Mouse (Mus musculus) erythroblast, embryonic 14.5 days (primary cell): ENCODE results near the gene Zscan2. TPM values are rescaled to one million over a fixed set of nuclear protein-coding genes. Genes with fewer than 3 reads are reported as not detected.

Source experiments
- H3K27me3 ChIP-seq: 2 replicates; pipeline ENCODE4 v1.6.1; 2012; ENCODE audit warnings: inconsistent platforms; ENCODE audit not compliant: control insufficient read depth
- H3K36me3 ChIP-seq: 2 replicates; pipeline ENCODE4 v1.6.1; 2012; ENCODE audit warnings: mild to moderate bottlenecking, inconsistent platforms; ENCODE audit not compliant: control insufficient read depth
- H3K4me1 ChIP-seq: 2 replicates; pipeline ENCODE4 v1.6.1; 2012; ENCODE audit warnings: inconsistent platforms; ENCODE audit not compliant: control insufficient read depth
- H3K4me3 ChIP-seq: replicated peaks from 2 replicates; pipeline ENCODE3; 2012; ENCODE audit warnings: moderate library complexity, mild to moderate bottlenecking, inconsistent platforms
- H3K9me3 ChIP-seq: 2 replicates; pipeline ENCODE4 v1.6.1; 2012; ENCODE audit warnings: low read length, inconsistent platforms, mixed read lengths; ENCODE audit not compliant: control insufficient read depth
- GATA1 ChIP-seq: IDR thresholded peaks from 2 replicates; pipeline ENCODE4 v1.6.1; 2012; ENCODE audit warnings: low read length, inconsistent platforms, mixed read lengths
- TAL1 ChIP-seq: IDR thresholded peaks from 3 replicates; pipeline ENCODE4 v1.6.1; 2012; ENCODE audit warnings: low read length, inconsistent platforms, mixed read lengths
- polyA plus RNA-seq: library from polyadenylated mRNA; stranded (reverse); fragments of >175 nt; gene quantifications from 2 replicates; pipeline ENCODE4 v1.2.3, GENCODE M21; 2012

Zscan2 gene
- polyA plus RNA-seq, 1 experiment = 0.02 TPM

- peaks cover 47% of the 10 kb centered on the region for H3K4me1 ChIP-seq
- H3K4me3 ChIP-seq = peak overlapping the region; percentile 82
- TF ChIP-seq GATA1 (no peak), TAL1 (no peak)
- H3K36me3 ChIP-seq = peaks cover 40% of the 10 kb centered on the region
- H3K9me3 ChIP-seq = no peaks in the 10 kb centered on the region
- no peaks in the 10 kb centered on the region for H3K27me3 ChIP-seq
Measured at GRCm38 (mm10) chr7:80901541-80902274, 41.0 kb downstream of the Zscan2 start.

GRCm38 (mm10) chr7:80903625-80904422, 43.1 kb downstream of the Zscan2 start:
- TF ChIP-seq TAL1 (no peak), GATA1 (no peak)
- Histone ChIP-seq H3K4me3 (no peak overlapping the region), H3K27me3 (no peaks in the 10 kb centered on the region), H3K4me1 (peaks cover 43% of the 10 kb centered on the region), H3K36me3 (peaks cover 32% of the 10 kb centered on the region), H3K9me3 (no peaks in the 10 kb centered on the region)

GRCm38 (mm10) chr7:80904921-80905515, 44.3 kb downstream of the Zscan2 start, which contains the start of gene Nmb:
Gene Nmb (minus strand): TSS chr7:80905076.
- Histone ChIP-seq H3K36me3 (peaks cover 31% of the 10 kb centered on the region), H3K27me3 (no peaks in the 10 kb centered on the region), H3K4me3 (peak within 1 kb of the TSS; percentile 59), H3K9me3 (no peaks in the 10 kb centered on the region), H3K4me1 (peaks cover 38% of the 10 kb centered on the region)
- TF ChIP-seq TAL1 (no peak), GATA1 (no peak)

- no peaks in the 10 kb centered on the region for H3K27me3 ChIP-seq
- H3K36me3 ChIP-seq = peaks cover 71% of the 10 kb centered on the region
Measured at GRCm38 (mm10) chr7:80911053-80911452, 50.3 kb downstream of the Zscan2 start.

GRCm38 (mm10) chr7:80912496-80912895, 51.8 kb downstream of the Zscan2 start:
- Histone ChIP-seq H3K36me3 (peaks cover 72% of the 10 kb centered on the region), H3K4me1 (no peaks in the 10 kb centered on the region), H3K4me3 (no peak overlapping the region), H3K27me3 (no peaks in the 10 kb centered on the region), H3K9me3 (no peaks in the 10 kb centered on the region)
- no peak for TF ChIP-seq GATA1
- TF ChIP-seq TAL1 = no peak

More at GRCm38 (mm10) chr7:80911053-80911452, 50.3 kb downstream of the Zscan2 start:
- Histone ChIP-seq H3K4me3 (no peak overlapping the region), H3K9me3 (no peaks in the 10 kb centered on the region), H3K4me1 (no peaks in the 10 kb centered on the region)
- TF ChIP-seq TAL1 (no peak), GATA1 (no peak)

GRCm38 (mm10) chr7:80917916-80918465, 57.3 kb downstream of the Zscan2 start:
- TF ChIP-seq GATA1 = no peak
- no peak for TF ChIP-seq TAL1
- Histone ChIP-seq H3K4me1 (peaks cover 11% of the 10 kb centered on the region), H3K9me3 (no peaks in the 10 kb centered on the region), H3K27me3 (no peaks in the 10 kb centered on the region), H3K36me3 (peaks cover 90% of the 10 kb centered on the region), H3K4me3 (no peak overlapping the region)

GRCm38 (mm10) chr7:80918982-80919646, 58.4 kb downstream of the Zscan2 start:
- no peaks in the 10 kb centered on the region for H3K27me3 ChIP-seq
- no peaks in the 10 kb centered on the region for H3K9me3 ChIP-seq
- H3K36me3 ChIP-seq = peaks cover 88% of the 10 kb centered on the region
- no peak for TF ChIP-seq TAL1
- no peak for TF ChIP-seq GATA1
- H3K4me3 ChIP-seq = no peak overlapping the region
- peaks cover 11% of the 10 kb centered on the region for H3K4me1 ChIP-seq

- Histone ChIP-seq H3K4me3 (no peak overlapping the region), H3K4me1 (peaks cover 11% of the 10 kb centered on the region), H3K9me3 (no peaks in the 10 kb centered on the region), H3K36me3 (peaks cover 88% of the 10 kb centered on the region), H3K27me3 (no peaks in the 10 kb centered on the region)
- TF ChIP-seq GATA1 (no peak), TAL1 (no peak)
Measured at GRCm38 (mm10) chr7:80919647-80920008, 58.9 kb downstream of the Zscan2 start.

- peaks cover 11% of the 10 kb centered on the region for H3K4me1 ChIP-seq
- no peaks in the 10 kb centered on the region for H3K9me3 ChIP-seq
- H3K27me3 ChIP-seq = no peaks in the 10 kb centered on the region
- peaks cover 82% of the 10 kb centered on the region for H3K36me3 ChIP-seq
- TF ChIP-seq GATA1 (no peak), TAL1 (no peak)
- H3K4me3 ChIP-seq = no peak overlapping the region
Measured at GRCm38 (mm10) chr7:80923165-80923564, 62.4 kb downstream of the Zscan2 start.

Other genes with a start within 250 kb of the Zscan2 start
- 0.72 and 0.78 TPM in 2 replicates for gene Crtc3, start 172.0 kb upstream of the Zscan2 start, polyA plus RNA-seq
- 0.11 and 0.15 TPM in 2 replicates for gene Iqgap1, start 34.9 kb upstream of the Zscan2 start, polyA plus RNA-seq
- 0.39 and 0.69 TPM in 2 replicates for gene Wdr73, start 40.3 kb downstream of the Zscan2 start, polyA plus RNA-seq
- 0.28 TPM in 1 of 2 replicates, not detected in the other for gene Nmb, start 44.2 kb downstream of the Zscan2 start, polyA plus RNA-seq
- 0.23 and 0.24 TPM in 2 replicates for gene Sec11a, start 86.9 kb downstream of the Zscan2 start, polyA plus RNA-seq
- 4.9 and 5.2 TPM in 2 replicates for gene Zfp592, start 132.8 kb downstream of the Zscan2 start, polyA plus RNA-seq
- 0.01 TPM in 1 of 2 replicates, not detected in the other for gene Alpk3, start 196.7 kb downstream of the Zscan2 start, polyA plus RNA-seq